In genomic region chr5:122000381-122000780, GRCm38 (mm10) we compare ENCODE assay signal across 13 mouse cellular contexts. TPM values are rescaled to one million over a fixed set of nuclear protein-coding genes. Genes with fewer than 3 reads are reported as not detected.
A peak's percentile ranks its signal among the peaks of the same experiment; 100 is the strongest.
DNase-seq lines count a peak whose midpoint lies in the region; ATAC-seq and TF ChIP-seq lines count a peak whose summit lies in the region.
"Had no signal": no experiment of that assay in that cellular context is flagged by ENCODE, and none has a peak within 500 bp of the region (broad histone marks: within the 10 kb centered on the region; RNA-seq: fewer than 3 reads in every experiment).

No protein-coding gene starts in this region.

- no peak for DNase-seq in hindbrain, embryonic 11.5 days (ENCODE audit: low spot score)
- peak; percentile 52 for DNase-seq in brain, embryonic 14.5 days (ENCODE audit: low read depth)
- peak; percentile 71 to 81 for DNase-seq in cerebellum, postnatal 10 days
- DNase-seq in heart, adult 8-10 months (ENCODE audit: low spot score): peak; percentile 56
- DNase-seq in lung, adult 2 months: no peak
- no peak for DNase-seq in urinary bladder, postnatal 4 days (ENCODE audit: low spot score in 2 of 2)
- DNase-seq: lung, adult 18-20 months; retina, postnatal 1 day; thymus, postnatal 4 days had no signal

- no peak overlapping the region for H3K27ac ChIP-seq in hindbrain, embryonic 15.5 days (replicated peaks)
- no peak overlapping the region for H3K27ac ChIP-seq in hindbrain, embryonic 11.5 days (ENCODE audit: low read depth, low read length)
- H3K27ac ChIP-seq: kidney, postnatal 0 days; limb, embryonic 10.5 days had no signal

- no peak overlapping the region for H3K9ac ChIP-seq in hindbrain, embryonic 15.5 days
- no peak overlapping the region for H3K9ac ChIP-seq in hindbrain, embryonic 11.5 days (ENCODE audit: low read depth, low read length)

- no peaks in the 10 kb centered on the region for H3K36me3 ChIP-seq in hindbrain, embryonic 15.5 days
- no peaks in the 10 kb centered on the region for H3K36me3 ChIP-seq in hindbrain, embryonic 11.5 days (ENCODE audit: control insufficient read depth, insufficient read depth, low read length)
- H3K36me3 ChIP-seq: limb, embryonic 10.5 days had no signal

- 0 out of 2 replicates have a peak, but pooled peaks have one; percentile 12 for ATAC-seq in hindbrain, embryonic 15.5 days (ENCODE audit: low FRiP score, low read depth)
- ATAC-seq in hindbrain, embryonic 11.5 days (ENCODE audit: low FRiP score): no peak

- H3K27me3 ChIP-seq in hindbrain, embryonic 15.5 days: no peaks in the 10 kb centered on the region
- H3K27me3 ChIP-seq in hindbrain, embryonic 11.5 days (ENCODE audit: control insufficient read depth, insufficient read depth, low read length): no peaks in the 10 kb centered on the region

- TF ChIP-seq POLR2A in brain, embryonic 14.5 days (IDR thresholded peaks at IDR 0.05; ENCODE audit: borderline replicate concordance, extremely low read depth, insufficient read depth, insufficient read length, poor library complexity, severe bottlenecking): no peak
- no peak for TF ChIP-seq POLR2A in lung, adult 2 months (IDR thresholded peaks at IDR 0.05; ENCODE audit: borderline replicate concordance, extremely low read depth, low read depth, low read length)

- H3K4me1 ChIP-seq in hindbrain, embryonic 15.5 days (replicated peaks): peaks cover 27% of the 10 kb centered on the region
- H3K4me1 ChIP-seq in hindbrain, embryonic 11.5 days (replicated peaks; ENCODE audit: control insufficient read depth, insufficient read depth, low read length): no peaks in the 10 kb centered on the region; the same call in 1 of the 2 replicates
- H3K4me1 ChIP-seq in lung, adult 2 months (ENCODE audit: control insufficient read depth, insufficient read depth, low read length): no peaks in the 10 kb centered on the region

- no peak overlapping the region for H3K4me3 ChIP-seq in hindbrain, embryonic 15.5 days
- H3K4me3 ChIP-seq in hindbrain, embryonic 11.5 days (ENCODE audit: low read depth, low read length): no peak overlapping the region
- no peak overlapping the region for H3K4me3 ChIP-seq in lung, adult 2 months (replicated peaks; ENCODE audit: extremely low read depth, low read depth, low read length)
- H3K4me3 ChIP-seq: limb, embryonic 10.5 days had no signal

- no peak overlapping the region for H3K4me2 ChIP-seq in hindbrain, embryonic 15.5 days
- no peak overlapping the region for H3K4me2 ChIP-seq in hindbrain, embryonic 11.5 days (replicated peaks; ENCODE audit: low read depth, low read length)

- WGBS in hindbrain, embryonic 15.5 days: 67% methylated on average over 16 of the region's 16 CpGs
- 91% methylated on average over 16 of the region's 16 CpGs for WGBS in hindbrain, embryonic 11.5 days
- 79% methylated on average over 16 of the region's 16 CpGs for WGBS in lung, adult 2 months

- TF ChIP-seq CTCF in brain, embryonic 14.5 days (IDR thresholded peaks at IDR 0.05; ENCODE audit: borderline replicate concordance, extremely low read depth, insufficient read depth, insufficient read length): no peak
- no peak for TF ChIP-seq CTCF in lung, adult 2 months (IDR thresholded peaks at IDR 0.05; ENCODE audit: insufficient read depth, low read length)

- H3K9me3 ChIP-seq in hindbrain, embryonic 15.5 days: no peaks in the 10 kb centered on the region
- H3K9me3 ChIP-seq in hindbrain, embryonic 11.5 days (ENCODE audit: control insufficient read depth, low read length): no peaks in the 10 kb centered on the region
- H3K9me3 ChIP-seq: limb, embryonic 10.5 days had no signal

RNA-seq across cellular contexts. Expression of gene Cux2, which starts 49.5 kb away (rescaled TPM):
- 20.7 and 23.3 TPM in 2 replicates for polyA plus RNA-seq in hindbrain, embryonic 15.5 days (2015; fragmentation: Nextera tagmentation; extraction: Ambion mirVana)
- polyA plus RNA-seq in hindbrain, embryonic 11.5 days (2014; fragmentation: Nextera tagmentation; extraction: Ambion mirVana): 13.7 and 17.4 TPM in 2 replicates
- 50.2 and 52.6 TPM in 2 replicates for polyA plus RNA-seq in brain, embryonic 14.5 days (2012; rRNA removed)
- total RNA-seq in heart, adult 8-10 months (2022): 10 to 100 TPM; 16.1 to 21.3 (median 20.0) TPM
- 5.6 and 6.4 TPM in 2 replicates for polyA plus RNA-seq in lung, adult 2 months (2012; rRNA removed)
- total RNA-seq: hematopoietic stem cell, adult 5-6 weeks had no signal

Comparison
In these comparisons a context has a peak if more than half of its experiments do, and no peak if none do; other contexts are left out.
1. DNase-seq: peak in brain, embryonic 14.5 days (single experiment), cerebellum, postnatal 10 days (2 of 2) and heart, adult 8-10 months (single experiment); none in hindbrain, embryonic 11.5 days (single experiment), lung, adult 2 months (single experiment) and urinary bladder, postnatal 4 days (0 of 2).